Mouse (Mus musculus): ENCODE data around the gene Kbtbd4.

DNA sequence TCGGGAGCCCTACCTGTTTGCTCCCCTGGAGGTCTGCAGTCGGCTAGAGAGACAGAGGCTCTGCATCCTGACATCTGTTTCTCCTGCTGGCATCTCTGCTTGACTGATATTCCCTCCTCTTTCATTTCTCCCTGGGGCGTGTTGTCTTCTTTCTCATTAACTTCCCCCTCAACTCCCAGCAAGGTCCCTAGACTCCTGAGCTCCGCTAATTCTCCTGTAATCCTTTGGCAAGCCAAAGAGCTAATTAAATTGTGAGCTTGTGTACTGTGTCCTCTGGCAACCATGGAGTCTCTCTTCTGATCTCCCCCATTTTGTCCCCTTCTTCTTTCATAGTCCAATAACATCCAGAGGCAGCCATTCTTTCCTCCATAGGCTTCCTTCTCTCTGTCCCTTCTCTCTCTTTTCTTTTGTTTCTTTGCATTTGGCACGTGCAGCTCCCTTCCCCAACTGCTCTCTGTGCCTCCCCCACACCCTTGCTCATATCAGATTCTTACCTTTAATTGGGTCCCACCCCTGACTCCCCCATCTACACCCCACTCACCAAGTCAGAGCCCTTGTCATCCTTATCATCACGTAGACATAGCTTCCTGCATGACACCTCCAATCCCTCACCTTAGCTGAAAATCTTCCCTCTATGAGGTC, 24.3 kb upstream of the Kbtbd4 start:
- TF ChIP-seq EP300 (IDR thresholded peaks at IDR 0.05; ENCODE audit: low read length) (no peak), CTCF (conservative IDR thresholded peaks at IDR 0.05 in 1 of 2, IDR thresholded peaks at IDR 0.05 in 1 of 2; ENCODE audit: low read depth in 2 of 2, low read length in 2 of 2) (no peak), ZMIZ1 (IDR thresholded peaks at IDR 0.05; ENCODE audit: low read depth, low read length) (no peak), MXI1 (IDR thresholded peaks at IDR 0.05; ENCODE audit: low read depth, low read length) (no peak), POLR2A (IDR thresholded peaks at IDR 0.05; ENCODE audit: low read depth, low read length) (no peak), ZC3H11A (IDR thresholded peaks at IDR 0.05; ENCODE audit: low read depth, low read length) (no peak)

All from CH12.LX (cell line).